In the genomic region with DNA sequence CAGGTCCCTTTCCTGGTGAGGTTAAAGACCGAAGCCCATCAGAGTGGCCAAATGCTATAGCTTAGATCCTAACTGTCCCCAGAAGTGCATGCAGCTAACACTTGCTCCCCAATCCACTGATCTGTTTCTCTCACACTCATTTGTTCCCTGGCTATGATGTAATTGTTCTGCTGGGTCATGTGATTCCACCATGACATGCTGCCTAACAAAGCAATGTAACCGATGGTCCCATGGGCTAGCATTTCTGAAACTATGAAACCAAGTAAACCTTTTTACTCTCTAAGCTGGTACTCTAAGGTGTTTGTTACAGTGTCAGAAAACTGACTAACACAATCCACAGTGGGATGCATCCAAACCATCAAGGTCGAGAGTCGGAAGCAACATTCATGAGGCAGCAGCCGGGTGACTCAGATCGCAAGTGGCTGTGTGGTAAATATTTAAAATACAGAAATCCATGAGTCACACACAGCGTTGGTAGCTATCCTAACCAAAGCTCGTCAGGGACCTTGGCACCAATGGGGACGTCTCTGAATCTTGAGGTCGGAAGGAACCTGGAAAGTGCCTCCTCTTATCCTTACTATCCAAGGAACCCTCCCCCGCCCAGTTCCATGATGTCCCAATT, we compare ENCODE assay signal across 28 mouse cellular contexts. TPM values are rescaled to one million over a fixed set of nuclear protein-coding genes. Genes with fewer than 3 reads are reported as not detected.
DNase-seq lines count a peak whose midpoint lies in the region.
"Had no signal": no experiment of that assay in that cellular context is flagged by ENCODE, and none has a peak within 500 bp of the region (broad histone marks: within the 10 kb centered on the region; RNA-seq: fewer than 3 reads in every experiment).

No protein-coding gene starts in this region.

- H3K4me3 ChIP-seq in forebrain, embryonic 10.5 days: no peak overlapping the region
- H3K4me3 ChIP-seq: embryonic facial prominence, embryonic 13.5 days; heart, embryonic 13.5 days; liver, embryonic 12.5 days; midbrain, embryonic 12.5 days; stomach, embryonic 15.5 days had no signal

- 95% methylated on average over 11 of the region's 11 CpGs for WGBS in forebrain, embryonic 10.5 days

- H3K27ac ChIP-seq in forebrain, embryonic 10.5 days: no peak overlapping the region
- H3K27ac ChIP-seq: embryonic facial prominence, embryonic 13.5 days; heart, embryonic 13.5 days; hindbrain, embryonic 14.5 days; liver, embryonic 12.5 days; midbrain, embryonic 12.5 days; stomach, embryonic 15.5 days had no signal

- H3K36me3 ChIP-seq in forebrain, embryonic 10.5 days (replicated peaks): no peaks in the 10 kb centered on the region
- H3K36me3 ChIP-seq: embryonic facial prominence, embryonic 13.5 days; heart, embryonic 13.5 days; liver, embryonic 12.5 days; midbrain, embryonic 12.5 days; stomach, embryonic 15.5 days had no signal

- H3K9me3 ChIP-seq in forebrain, embryonic 10.5 days: no peaks in the 10 kb centered on the region
- H3K9me3 ChIP-seq: embryonic facial prominence, embryonic 13.5 days; heart, embryonic 13.5 days; liver, embryonic 12.5 days; midbrain, embryonic 12.5 days; stomach, embryonic 15.5 days had no signal

- DNase-seq in adrenal gland, postnatal 14 days: peak; percentile 28
- no peak for DNase-seq in adrenal gland, adult 8-10 months
- peak; percentile 16 for DNase-seq in thymus, postnatal 4 days
- DNase-seq in thymus, postnatal 10 days (ENCODE audit: low spot score in 2 of 2): no peak
- peak; percentile 56 for DNase-seq in brain, adult 2 months (ENCODE audit: low read depth, low spot score)
- DNase-seq in urinary bladder, postnatal 36 days (ENCODE audit: low spot score in 2 of 2): no peak
- no peak for DNase-seq in forebrain, embryonic 10.5 days (ENCODE audit: extremely low spot score, low spot score)
- DNase-seq: B cell, adult 2 months; cerebellum, adult 9-11 months; forebrain, postnatal 0 days; heart, postnatal 10 days; kidney, adult 11 months; kidney, postnatal 14 days; layer of hippocampus, adult 9-11 months; liver, postnatal 0 days; lung, postnatal 36 days; right cerebral cortex, postnatal 14 days had no signal

- peaks cover 28% of the 10 kb centered on the region for H3K4me1 ChIP-seq in forebrain, embryonic 10.5 days

- H3K27me3 ChIP-seq in forebrain, embryonic 10.5 days (ENCODE audit: poor library complexity, severe bottlenecking): no peaks in the 10 kb centered on the region
- H3K27me3 ChIP-seq: stomach, embryonic 15.5 days had no signal

RNA-seq across cellular contexts. Expression of gene Syt13, which starts 30.3 kb away (rescaled TPM):
- total RNA-seq in adrenal gland, postnatal 14 days (2021): 1.0 and 1.6 TPM in 2 replicates
- 1 to 10 TPM; 1.5 to 3.7 (median 2.8) TPM for total RNA-seq in adrenal gland, adult 8-10 months (2022)
- 3.2 and 3.7 TPM in 2 replicates for polyA plus RNA-seq in forebrain, embryonic 10.5 days (2016; fragmentation: Nextera tagmentation; extraction: Ambion mirVana)
- total RNA-seq: common myeloid progenitor, adult 5-6 weeks; hematopoietic stem cell, adult 5-6 weeks; megakaryocyte, adult 5-6 weeks; MEL had no signal
- polyA plus RNA-seq: inflammation-experienced regulatory T-cells, adult 6 months had no signal

Comparison
In these comparisons a context has a peak if more than half of its experiments do, and no peak if none do; other contexts are left out.
1. DNase-seq: peak in adrenal gland, postnatal 14 days (single experiment), thymus, postnatal 4 days (single experiment) and brain, adult 2 months (single experiment); none in adrenal gland, adult 8-10 months (single experiment), thymus, postnatal 10 days (0 of 2), urinary bladder, postnatal 36 days (0 of 2) and forebrain, embryonic 10.5 days (single experiment).